Mouse (Mus musculus) splenic B cell, adult 2 months (primary cell): ENCODE data around the gene Nppb.

Source experiments
- DNase-seq: peaks from one replicate; pipeline ENCODE4 v3.0.0-alpha.2; 2011; ENCODE audit warnings: low read depth, low spot score
- H3K27me3 ChIP-seq: 2 replicates; pipeline ENCODE4 v1.6.1; 2012; ENCODE audit warnings: mild to moderate bottlenecking, low read length, moderate library complexity, mixed read lengths; ENCODE audit not compliant: control insufficient read depth, poor library complexity, insufficient read depth, severe bottlenecking
- H3K36me3 ChIP-seq: 2 replicates; pipeline ENCODE4 v1.6.1; 2012; ENCODE audit warnings: mild to moderate bottlenecking, low read length, moderate library complexity, mixed read lengths; ENCODE audit not compliant: control insufficient read depth, poor library complexity, insufficient read depth, severe bottlenecking

The Nppb gene

GRCm38 (mm10) chr4:147985205-147986132 lies at the start of gene Nppb:
Nppb (plus strand) TSS chr4:147985788.
- H3K27me3 ChIP-seq, result no peaks in the 10 kb centered on the region
- peak; percentile 9 for DNase-seq
- no peaks in the 10 kb centered on the region for H3K36me3 ChIP-seq

DNA sequence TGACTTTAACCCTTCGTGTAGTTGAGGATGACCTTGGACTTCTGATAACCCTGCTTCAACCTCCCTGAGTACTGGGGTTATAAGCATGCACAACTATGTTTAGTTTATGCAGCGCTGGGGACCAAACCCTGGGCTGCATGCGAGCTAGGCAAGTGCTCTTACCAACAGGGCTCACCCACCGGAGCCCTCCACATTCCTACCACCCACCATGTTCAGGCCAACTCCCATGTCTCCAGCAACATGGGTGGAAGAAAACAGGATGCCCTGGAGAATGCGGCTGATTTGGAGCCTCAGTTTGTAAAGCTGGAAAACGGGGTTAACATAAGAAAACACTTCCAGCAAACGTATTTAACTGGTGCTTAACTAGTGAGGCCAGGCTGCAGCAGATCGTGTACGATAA lies 49.7 kb upstream of the Nppb start:
- DNase-seq, result no peak
- Histone ChIP-seq H3K27me3 (no peaks in the 10 kb centered on the region; the same call in 1 of the 2 replicates), H3K36me3 (no peaks in the 10 kb centered on the region)

GRCm38 (mm10) chr4:147936331-147936954 lies 49.1 kb upstream of the Nppb start, which contains the start of gene Plod1:
Plod1 (minus strand) TSS chr4:147936767.
- H3K27me3 ChIP-seq, result no peaks in the 10 kb centered on the region; the same call in 1 of the 2 replicates
- DNase-seq, result peak; percentile 64
- no peaks in the 10 kb centered on the region for H3K36me3 ChIP-seq

DNA sequence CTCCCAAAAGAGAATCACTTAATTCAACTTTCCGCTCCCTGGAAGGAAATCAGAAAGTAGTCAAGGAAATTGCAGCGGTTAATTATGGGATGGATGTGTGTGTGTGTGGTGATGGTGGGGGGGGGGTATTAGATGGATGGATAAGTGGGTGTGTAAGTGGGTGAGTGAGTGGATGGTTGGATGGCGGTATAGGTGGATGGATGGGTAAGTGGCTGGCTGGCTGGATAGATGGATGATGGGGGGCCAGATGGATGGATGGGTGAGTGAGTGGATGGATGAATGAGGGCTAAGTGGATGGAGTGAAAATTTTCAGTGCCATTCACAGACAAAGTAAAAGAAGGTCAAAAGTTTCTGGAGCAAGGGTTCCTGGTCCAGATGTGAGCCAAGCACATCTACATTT lies 48.6 kb upstream of the Nppb start:
- Histone ChIP-seq H3K27me3 (no peaks in the 10 kb centered on the region; the same call in 1 of the 2 replicates), H3K36me3 (no peaks in the 10 kb centered on the region)
- no peak for DNase-seq

DNA sequence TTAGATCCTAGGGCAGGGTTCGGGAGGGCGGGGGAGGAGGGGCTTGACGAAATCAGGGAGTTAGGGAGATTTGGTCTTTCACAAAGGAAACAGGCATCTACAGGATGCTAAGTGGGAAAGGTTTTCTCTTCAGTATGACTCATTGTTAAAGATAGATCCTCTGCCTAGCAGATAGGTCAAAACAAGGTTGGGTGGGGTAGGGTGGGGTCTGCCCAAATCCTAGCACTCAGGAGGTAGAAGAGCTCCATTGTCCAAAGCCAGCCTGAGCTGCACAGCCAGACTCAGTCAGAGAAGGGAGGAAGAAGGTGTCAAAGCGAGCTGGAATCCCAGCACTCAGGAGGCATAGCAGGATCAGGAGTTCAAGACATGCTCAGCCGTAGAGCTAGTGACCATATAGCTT lies 48.1 kb upstream of the Nppb start:
- H3K27me3 ChIP-seq, result no peaks in the 10 kb centered on the region; the same call in 1 of the 2 replicates
- no peaks in the 10 kb centered on the region for H3K36me3 ChIP-seq
- DNase-seq, result no peak

GRCm38 (mm10) chr4:147938148-147939096 lies 47.2 kb upstream of the Nppb start:
- Histone ChIP-seq H3K27me3 (no peaks in the 10 kb centered on the region; the same call in 1 of the 2 replicates), H3K36me3 (no peaks in the 10 kb centered on the region)
- no peak for DNase-seq

GRCm38 (mm10) chr4:147940111-147940510 lies 45.5 kb upstream of the Nppb start:
- no peak for DNase-seq
- Histone ChIP-seq H3K36me3 (peaks cover 3% of the 10 kb centered on the region), H3K27me3 (no peaks in the 10 kb centered on the region; the same call in 1 of the 2 replicates)

DNA sequence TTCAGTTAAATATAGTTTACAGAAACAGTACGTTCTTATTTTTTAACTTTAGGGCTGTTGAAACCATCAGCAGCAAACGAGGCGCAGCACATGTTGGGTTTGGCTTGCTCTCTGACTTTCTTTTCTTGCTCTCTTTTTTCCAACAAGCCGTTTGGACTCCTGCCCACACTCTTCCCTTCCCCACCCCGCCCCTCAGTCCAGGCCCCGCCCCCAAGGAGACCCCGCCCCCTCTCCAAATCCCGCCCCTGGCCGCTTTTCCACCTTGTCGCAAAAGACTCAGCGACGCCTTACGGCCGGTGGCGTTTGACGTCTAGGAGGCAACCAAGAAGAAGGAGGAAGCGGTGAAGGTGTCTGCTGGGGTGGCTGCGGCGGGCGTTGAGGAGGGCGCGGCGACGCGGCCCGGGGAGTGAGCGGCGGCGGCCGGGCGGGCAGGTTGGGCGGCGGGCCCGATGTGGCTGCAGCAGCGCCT lies 45.0 kb upstream of the Nppb start, which contains the start of gene 2510039O18Rik:
Gene 2510039O18Rik, plus strand, starts transcription at position 320 of the 469 bp plus-strand sequence.
- Histone ChIP-seq H3K36me3 (peaks cover 6% of the 10 kb centered on the region), H3K27me3 (no peaks in the 10 kb centered on the region; the same call in 1 of the 2 replicates)
- peak; percentile 93 for DNase-seq

GRCm38 (mm10) chr4:147941045-147942020 lies 44.3 kb upstream of the Nppb start:
- Histone ChIP-seq H3K27me3 (no peaks in the 10 kb centered on the region; the same call in 1 of the 2 replicates), H3K36me3 (peaks cover 8% of the 10 kb centered on the region)
- peak; percentile 24 for DNase-seq

DNA sequence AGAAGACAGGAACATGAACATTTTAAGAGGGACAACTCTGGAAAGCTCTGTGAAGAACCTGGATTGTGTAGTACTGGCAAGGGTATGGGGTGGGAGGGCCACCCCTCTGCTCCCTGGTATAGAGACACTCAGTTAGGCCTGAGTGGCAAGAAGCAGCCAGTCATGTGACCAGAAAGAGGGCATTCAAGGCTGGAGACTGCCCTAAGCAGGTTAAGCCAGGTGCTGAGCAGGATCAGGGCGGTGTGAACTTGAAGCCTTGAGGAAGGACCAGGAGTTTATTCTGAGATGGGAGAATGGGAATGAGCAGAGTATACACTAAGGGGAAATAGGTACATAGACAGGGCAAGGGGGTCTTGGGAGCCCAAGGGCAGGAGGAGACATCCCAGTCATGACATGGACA lies 42.6 kb upstream of the Nppb start:
- Histone ChIP-seq H3K27me3 (no peaks in the 10 kb centered on the region), H3K36me3 (peaks cover 15% of the 10 kb centered on the region)
- DNase-seq, result no peak

DNA sequence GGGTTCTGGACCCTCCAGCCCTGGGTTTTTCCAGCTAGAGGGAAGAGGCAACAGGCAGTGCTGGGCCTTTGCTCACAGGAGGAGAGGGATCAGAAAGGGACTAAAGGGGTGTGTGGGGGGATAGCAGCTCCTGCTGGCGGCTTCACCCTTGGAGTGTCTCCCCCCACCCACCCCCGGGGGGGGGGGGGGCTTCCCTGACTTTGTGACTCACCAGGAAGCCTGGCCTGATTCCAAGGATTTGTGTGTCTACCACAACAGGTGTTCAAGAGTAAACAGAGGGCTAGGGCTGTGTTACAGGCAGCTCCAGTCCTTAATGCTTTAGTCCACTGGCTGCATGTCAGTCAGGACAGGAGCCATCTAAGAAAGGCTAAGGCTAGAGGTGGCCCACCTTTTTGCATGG lies 38.1 kb upstream of the Nppb start:
- Histone ChIP-seq H3K27me3 (no peaks in the 10 kb centered on the region), H3K36me3 (peaks cover 15% of the 10 kb centered on the region)
- no peak for DNase-seq

GRCm38 (mm10) chr4:147953590-147953989 lies 32.0 kb upstream of the Nppb start:
- H3K36me3 ChIP-seq, result no peaks in the 10 kb centered on the region
- DNase-seq, result peak; percentile 64
- no peaks in the 10 kb centered on the region for H3K27me3 ChIP-seq

DNA sequence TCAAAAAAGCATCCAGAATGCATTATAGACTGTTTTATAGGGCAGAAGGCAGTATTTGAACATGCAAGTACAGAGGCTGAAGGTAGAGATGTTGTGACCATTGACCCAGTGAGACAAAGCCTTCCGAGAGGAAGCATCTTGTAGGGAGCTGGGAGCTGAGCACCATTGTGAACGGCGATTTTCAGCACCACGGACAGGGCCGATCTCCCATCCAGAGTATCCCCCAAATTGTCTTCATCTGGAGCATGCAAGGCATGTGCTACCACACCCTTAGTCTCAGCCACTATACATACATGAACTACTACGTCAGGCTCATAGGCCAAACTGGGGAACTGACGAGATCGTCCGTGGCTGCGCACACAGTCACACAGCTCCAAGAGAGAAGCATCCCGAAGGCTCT lies 28.4 kb upstream of the Nppb start:
- no peaks in the 10 kb centered on the region for H3K36me3 ChIP-seq
- no peak for DNase-seq
- no peaks in the 10 kb centered on the region for H3K27me3 ChIP-seq
